Mouse (Mus musculus): ENCODE results near the gene Pfas. TPM values are rescaled to one million over a fixed set of nuclear protein-coding genes. Genes with fewer than 3 reads are reported as not detected.
A peak's percentile ranks its signal among the peaks of the same experiment; 100 is the strongest.

The Pfas gene
- polyA plus RNA-seq (2012; rRNA removed), result 19.0 and 19.8 TPM in 2 replicates

DNA sequence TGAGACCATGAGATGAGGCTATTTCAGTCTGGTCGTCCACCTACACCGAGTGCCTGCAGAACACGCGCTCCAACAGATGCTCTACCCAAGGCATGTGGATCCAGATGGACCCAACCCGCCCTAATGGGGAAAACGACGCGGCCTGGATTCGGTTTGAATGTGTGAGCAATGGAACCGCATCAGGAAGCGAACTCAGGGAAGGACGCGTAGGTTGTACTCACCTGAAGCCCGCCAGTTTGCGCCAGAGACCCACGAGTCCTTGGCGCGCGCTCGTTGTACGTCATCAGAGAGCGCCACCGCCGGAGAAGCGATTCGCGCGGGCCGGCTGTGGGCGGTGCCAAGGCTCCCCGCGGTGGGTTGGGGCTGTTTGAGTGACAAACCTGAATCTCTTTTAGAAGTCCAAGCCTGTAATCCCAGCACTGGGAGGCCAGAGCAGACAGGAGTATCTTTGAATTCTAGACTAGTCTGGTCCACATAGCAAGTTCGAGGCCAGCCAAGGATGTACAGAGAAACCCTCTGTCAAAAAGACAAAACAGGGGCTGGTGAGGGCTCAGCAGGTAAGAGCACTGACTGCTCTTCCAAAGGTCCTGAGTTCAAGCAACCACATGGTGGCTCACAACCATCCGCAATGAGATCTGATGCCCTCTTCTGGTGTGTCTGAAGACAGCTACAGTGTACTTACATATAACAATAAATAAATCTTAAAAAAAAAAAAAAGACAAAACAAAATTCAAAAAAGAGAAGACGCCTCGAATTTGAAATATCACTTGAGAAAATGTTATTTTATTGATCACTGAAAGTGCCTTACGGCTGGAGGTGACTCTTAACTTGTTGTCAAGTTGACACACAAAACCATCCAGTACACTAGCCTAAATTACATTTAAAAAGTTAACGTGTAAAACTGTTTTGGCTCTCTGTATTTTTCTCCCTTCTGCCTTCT lies at the start of gene Pfas:
TSS of gene Pfas (minus strand) at position 279 of the 940 bp plus-strand sequence.
- peak; percentile 78 to 94 for DNase-seq (ENCODE audit: extremely low spot score in 1 of 2, low spot score in 1 of 2)

DNA sequence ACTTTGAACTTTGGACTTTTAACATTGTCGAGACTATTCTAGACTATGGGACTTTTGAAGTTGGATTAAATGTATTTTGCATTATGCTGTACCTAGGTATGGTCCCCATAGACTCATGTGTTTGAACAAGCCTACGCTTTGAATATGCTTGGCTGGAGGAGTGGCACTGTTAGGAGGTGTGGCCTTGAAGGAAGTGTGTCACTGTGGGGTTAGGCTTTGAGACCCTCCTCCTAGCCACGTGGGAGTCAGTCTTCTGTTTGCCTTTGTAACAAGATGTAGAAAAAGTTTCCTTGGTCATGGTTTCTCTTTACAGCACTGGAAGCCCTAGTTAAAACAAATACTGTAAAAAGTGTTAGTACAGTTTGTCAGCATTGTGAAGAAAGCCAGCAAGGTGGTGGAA lies 45.6 kb upstream of the Pfas start:
- no peak for DNase-seq (ENCODE audit: extremely low spot score in 1 of 2, low spot score in 1 of 2)

DNA sequence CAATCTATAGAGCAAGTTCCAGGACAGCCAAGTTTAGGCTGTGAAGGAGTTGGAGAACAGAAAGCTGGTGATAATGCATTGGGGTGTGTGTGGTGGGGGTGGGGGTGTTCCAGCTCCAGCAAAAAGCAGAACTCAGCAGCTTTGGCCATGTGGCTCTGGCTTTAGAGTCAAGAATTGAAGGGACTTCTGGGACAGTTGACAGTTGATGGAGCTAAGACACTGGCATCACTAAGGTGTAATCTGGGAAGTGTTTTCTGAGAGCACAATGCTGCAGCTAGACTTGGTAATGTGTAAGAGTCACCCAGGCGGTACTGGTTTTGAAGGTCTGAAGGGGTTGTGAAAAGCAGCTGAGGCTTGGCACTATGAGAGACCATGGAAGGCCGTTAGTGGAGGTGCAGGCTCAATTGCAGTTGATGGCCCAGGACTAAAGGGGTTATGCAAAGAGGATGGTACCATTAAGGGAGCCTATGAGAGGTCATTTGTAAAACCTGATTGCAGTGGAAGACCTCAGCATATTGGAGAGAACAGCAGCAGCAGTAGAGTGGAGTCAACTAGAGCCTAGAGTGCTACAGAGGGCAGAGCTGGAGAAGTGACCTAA lies 44.7 kb upstream of the Pfas start:
- no peak for DNase-seq (ENCODE audit: extremely low spot score in 1 of 2, low spot score in 1 of 2)

DNA sequence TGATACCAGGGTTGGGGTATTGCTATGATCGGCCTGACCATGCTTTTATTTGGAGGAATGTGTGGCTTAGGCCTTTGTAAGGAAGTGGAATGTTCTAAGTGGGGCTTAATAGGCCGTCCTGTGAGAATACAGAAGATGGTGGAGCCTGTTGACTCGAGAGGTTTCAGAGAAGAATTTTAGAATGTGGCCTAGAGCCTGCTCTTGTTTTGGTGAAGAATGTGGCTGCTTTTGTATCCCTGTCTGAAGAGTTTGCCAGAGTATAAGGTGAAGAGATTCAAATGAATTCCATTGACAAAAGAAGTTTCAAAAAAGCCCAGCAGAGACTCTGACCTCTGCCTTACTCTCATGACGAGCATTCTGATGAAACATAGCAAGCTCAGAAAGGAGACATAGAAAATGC lies 43.5 kb upstream of the Pfas start:
- DNase-seq (ENCODE audit: extremely low spot score in 1 of 2, low spot score in 1 of 2), result no peak

GRCm38 (mm10) chr11:69050748-69051147 lies 42.5 kb upstream of the Pfas start:
- no peak for DNase-seq (ENCODE audit: extremely low spot score in 1 of 2, low spot score in 1 of 2)

DNA sequence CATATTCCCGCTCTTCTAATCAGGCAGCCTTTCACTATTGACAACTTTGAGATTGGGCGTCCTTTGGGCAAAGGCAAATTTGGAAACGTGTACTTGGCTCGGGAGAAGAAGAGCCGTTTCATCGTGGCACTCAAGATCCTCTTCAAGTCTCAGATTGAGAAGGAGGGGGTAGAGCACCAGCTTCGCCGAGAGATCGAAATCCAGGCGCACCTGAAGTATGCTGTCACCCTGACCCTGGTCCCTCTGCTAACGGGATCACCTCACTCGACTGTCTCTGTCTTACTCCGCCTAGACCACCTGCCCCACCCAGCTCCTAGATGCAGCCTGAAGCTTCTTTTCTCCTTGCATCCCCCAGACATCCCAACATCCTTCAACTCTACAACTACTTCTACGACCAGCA lies 39.9 kb upstream of the Pfas start:
- DNase-seq (ENCODE audit: extremely low spot score in 1 of 2, low spot score in 1 of 2), result no peak

DNA sequence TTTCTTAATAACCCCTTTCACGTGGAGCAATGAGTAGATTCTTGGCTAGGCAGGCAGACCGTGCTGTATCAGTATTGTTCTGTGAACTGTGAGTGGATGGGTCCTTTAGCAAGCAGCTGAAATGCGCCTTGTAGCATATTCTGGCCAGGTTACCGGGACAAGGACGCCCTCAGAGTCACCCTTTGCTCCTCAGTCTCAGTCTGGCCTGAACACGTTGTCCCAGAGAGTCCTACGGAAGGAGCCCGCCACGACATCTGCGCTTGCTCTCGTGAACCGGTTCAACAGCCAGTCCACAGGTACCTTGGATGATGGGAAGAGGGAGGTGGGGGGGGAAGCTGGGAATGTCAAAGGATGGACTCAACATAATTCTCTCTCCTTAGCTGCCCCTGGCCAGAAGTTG lies 39.3 kb upstream of the Pfas start:
- no peak for DNase-seq (ENCODE audit: extremely low spot score in 1 of 2, low spot score in 1 of 2)

DNA sequence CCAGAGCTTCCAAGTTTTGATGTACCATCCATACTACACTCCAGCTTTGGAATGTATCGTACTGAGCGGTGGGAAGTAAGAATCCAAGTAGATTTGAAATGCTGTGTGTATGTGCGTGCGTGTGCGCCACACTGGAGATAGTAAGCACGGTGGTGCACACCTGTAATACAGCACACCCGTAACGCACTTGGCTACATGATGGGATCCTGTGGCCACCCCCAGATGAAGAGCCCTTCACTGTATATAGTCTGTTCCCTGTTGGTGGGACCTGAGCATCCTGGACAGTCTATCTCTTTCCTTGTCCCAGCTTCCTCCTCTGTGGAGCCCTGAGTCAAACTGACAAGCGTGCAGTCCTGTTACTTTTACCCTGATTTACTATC lies 38.1 kb upstream of the Pfas start:
- DNase-seq (ENCODE audit: extremely low spot score in 1 of 2, low spot score in 1 of 2), result no peak

DNA sequence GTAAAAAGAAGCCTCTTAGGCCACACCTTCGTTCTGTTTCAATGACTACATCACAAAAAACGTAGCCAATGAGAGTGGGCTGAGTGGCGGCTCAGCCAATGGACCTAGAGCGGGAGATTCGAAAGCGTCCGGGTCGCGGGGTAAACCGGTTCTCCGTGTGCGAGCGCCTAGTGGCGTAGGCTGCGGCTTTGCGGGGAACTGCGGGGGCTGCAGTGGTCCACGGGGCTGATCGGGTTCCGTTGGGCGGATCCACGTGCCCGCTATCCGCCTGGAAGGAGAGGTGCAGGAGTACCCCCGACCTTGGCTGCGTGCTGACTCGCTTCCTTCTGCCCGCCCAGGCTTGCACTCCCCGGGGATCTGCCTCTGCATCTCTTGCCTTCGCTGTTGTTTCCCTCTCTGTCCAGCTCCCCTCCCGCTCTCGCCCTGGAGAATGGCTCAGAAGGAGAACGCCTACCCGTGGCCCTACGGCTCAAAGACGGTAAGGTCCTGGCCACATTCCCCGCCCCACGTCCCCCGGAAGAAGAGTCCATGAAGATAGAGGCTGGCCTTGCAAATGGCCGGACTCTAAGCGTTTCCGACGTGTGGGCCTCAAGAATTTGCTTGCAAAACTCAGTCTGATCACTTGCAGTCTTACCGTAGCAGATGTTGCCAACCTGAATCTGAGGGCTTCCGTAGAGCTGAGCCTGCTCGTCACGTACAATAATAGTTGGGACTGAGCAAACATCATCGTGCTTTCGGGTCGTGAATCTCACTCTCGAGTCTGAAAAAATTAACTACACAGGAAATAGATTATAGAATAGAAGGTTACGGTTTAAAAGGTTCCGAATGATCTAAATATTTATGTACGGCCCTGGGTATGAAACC lies 37.5 kb upstream of the Pfas start, which contains the start of gene Aurkb:
TSS of gene Aurkb (plus strand) at position 117 of the 864 bp plus-strand sequence.
- DNase-seq (ENCODE audit: extremely low spot score in 1 of 2, low spot score in 1 of 2), result peak; percentile 49 to 78

- no peak for DNase-seq (ENCODE audit: extremely low spot score in 1 of 2, low spot score in 1 of 2)
Observed at GRCm38 (mm10) chr11:69038173-69038572, 29.9 kb upstream of the Pfas start.

DNA sequence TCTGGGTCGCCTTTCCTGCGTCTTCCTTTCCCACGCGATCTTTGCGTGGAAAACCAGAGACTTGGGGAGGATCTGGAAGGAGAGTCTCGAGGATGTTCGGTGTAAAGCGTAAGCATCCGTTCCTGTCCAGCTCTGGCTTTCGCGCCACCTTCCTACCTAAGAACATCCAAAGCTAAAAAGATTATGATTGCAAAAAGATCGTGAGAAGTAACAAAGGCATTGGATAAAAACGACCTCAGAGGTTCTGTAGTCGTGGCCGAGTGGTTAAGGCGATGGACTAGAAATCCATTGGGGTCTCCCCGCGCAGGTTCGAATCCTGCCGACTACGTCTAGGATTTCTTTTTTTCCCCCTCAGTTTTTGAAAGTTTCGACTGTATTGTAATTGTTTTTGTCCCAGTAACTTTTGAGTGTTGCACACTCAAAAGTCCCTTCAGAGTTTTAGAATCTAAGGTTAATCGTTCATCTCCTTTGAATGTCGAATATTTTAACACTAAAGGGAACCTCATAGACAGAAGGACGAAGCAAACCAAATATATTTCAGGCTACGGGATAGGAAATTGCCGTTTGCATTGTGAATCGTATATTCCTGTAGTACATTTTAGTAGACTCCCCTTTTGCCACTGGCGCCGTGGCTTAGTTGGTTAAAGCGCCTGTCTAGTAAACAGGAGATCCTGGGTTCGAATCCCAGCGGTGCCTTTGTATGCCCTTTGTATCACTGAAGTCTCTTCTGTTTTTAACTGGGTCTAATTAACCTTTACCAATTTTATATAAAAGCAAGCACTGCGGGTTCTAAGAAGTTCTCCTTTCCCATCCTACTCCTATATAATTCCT lies 29.2 kb upstream of the Pfas start:
- peak; percentile 65 to 97 for DNase-seq (ENCODE audit: extremely low spot score in 1 of 2, low spot score in 1 of 2)

- peak; percentile 78 to 98 for DNase-seq (ENCODE audit: extremely low spot score in 1 of 2, low spot score in 1 of 2)
Observed at GRCm38 (mm10) chr11:69036486-69037230, 28.4 kb upstream of the Pfas start.

DNA sequence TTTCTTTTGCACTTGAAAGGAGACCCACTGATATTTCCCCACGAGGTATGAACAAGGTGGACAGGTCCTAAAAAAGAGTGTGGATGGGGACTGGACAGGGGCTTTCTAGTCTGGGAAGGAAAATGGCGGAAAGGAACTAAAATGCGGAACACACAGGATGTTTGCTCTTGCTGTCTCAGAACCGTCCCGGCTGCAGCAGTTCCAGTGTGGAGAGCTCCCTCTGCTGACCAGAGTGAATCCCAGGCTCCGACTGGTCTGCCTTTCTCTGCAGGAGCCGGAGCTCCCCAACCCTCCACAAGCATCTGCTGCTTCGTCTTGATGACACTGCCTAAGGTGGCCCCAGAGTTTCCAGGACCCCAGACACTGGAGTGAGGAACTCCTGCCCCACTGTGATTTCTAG lies 27.6 kb upstream of the Pfas start:
- DNase-seq (ENCODE audit: extremely low spot score in 1 of 2, low spot score in 1 of 2), result peak; percentile 89 to 96

DNA sequence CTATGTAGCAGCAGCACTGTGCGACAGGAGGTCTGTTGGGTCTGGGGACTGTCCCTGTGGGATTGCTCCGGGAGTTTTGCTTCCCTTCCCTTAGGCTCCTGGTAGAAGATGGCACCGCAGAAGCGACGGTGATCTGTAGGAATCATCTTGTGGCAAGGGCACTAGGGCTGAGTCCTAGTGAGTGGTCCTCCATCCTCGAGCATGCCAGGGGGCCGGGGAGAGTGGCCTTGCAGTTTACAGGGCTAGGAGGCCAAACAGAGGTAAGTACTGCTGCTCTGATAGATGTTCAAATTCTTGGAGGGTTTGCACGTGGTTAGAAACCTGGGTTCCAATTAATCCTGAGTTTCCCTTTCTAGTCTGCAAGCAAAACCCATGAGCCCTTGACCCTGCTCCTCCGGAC lies 27.2 kb upstream of the Pfas start:
- no peak for DNase-seq (ENCODE audit: extremely low spot score in 1 of 2, low spot score in 1 of 2)

GRCm38 (mm10) chr11:69034585-69034984 lies 26.3 kb upstream of the Pfas start:
- DNase-seq (ENCODE audit: extremely low spot score in 1 of 2, low spot score in 1 of 2), result no peak

- no peak for DNase-seq (ENCODE audit: extremely low spot score in 1 of 2, low spot score in 1 of 2)
Observed at GRCm38 (mm10) chr11:69033552-69033951, 25.3 kb upstream of the Pfas start.

- no peak for DNase-seq (ENCODE audit: extremely low spot score in 1 of 2, low spot score in 1 of 2)
Observed at GRCm38 (mm10) chr11:69028805-69029204, 20.5 kb upstream of the Pfas start.

DNA sequence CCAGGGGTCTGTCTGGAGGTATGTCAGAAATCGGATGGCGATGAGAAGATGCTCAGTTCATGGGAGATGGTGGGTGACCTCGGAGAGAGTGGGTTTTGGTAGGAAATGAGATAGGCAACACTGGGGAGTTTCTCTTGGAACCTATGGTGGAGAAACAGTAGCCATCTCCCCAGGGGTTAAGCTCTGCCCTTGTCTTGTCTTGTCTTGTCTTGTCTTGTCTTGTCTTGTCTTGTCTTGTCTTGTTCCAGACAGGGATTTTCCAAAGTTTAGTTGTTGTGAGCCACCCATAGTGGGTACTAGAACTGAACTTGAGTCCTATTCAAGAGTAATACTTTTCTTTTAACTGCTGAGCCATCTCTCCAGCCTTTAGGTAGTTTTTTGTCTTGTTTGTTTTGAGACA lies 18.3 kb upstream of the Pfas start:
- DNase-seq (ENCODE audit: extremely low spot score in 1 of 2, low spot score in 1 of 2), result no peak

DNA sequence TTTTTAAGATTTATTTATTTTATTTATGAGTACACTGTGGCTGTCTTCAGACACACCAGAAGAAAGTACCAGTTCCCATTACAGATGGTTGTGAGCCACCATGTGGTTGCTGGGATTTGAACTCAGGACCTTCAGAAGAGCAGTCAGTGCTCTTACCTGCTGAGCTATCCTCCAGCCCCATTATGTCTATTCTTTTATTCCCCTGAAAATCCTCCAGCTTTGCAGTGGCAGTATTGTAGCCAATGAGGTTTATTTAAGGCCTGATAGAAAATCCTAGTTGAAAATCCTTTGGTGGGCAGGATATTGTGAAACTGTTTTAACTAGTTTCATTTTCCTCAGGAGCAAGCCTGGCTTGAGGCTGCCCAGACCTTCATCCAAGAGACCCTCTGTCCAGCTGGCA lies 12.4 kb upstream of the Pfas start:
- DNase-seq (ENCODE audit: extremely low spot score in 1 of 2, low spot score in 1 of 2), result no peak

Measured in frontal cortex, adult 2 months (tissue).